Mouse (Mus musculus) ES-E14 (cell line): Measurements from ENCODE around the gene Ints11.

Experiments used
- CHD2 ChIP-seq: IDR thresholded peaks from 2 replicates; pipeline ENCODE4 v1.6.1; 2014; ENCODE audit warnings: mild to moderate bottlenecking, low read depth, low read length, inconsistent platforms
- HCFC1 ChIP-seq: IDR thresholded peaks from 2 replicates; pipeline ENCODE4 v1.6.1; 2012; ENCODE audit warnings: low read length, inconsistent platforms, borderline replicate concordance; ENCODE audit not compliant: insufficient read depth
- MAFK ChIP-seq: IDR thresholded peaks from 2 replicates; pipeline ENCODE4 v1.6.1; 2014; ENCODE audit warnings: mild to moderate bottlenecking, low read depth, low read length, inconsistent platforms; ENCODE audit not compliant: insufficient read depth
- ZC3H11A ChIP-seq: IDR thresholded peaks from 2 replicates; pipeline ENCODE4 v1.6.1; 2012; ENCODE audit warnings: low read depth, mild to moderate bottlenecking, inconsistent platforms, low read length, borderline replicate concordance

DNA sequence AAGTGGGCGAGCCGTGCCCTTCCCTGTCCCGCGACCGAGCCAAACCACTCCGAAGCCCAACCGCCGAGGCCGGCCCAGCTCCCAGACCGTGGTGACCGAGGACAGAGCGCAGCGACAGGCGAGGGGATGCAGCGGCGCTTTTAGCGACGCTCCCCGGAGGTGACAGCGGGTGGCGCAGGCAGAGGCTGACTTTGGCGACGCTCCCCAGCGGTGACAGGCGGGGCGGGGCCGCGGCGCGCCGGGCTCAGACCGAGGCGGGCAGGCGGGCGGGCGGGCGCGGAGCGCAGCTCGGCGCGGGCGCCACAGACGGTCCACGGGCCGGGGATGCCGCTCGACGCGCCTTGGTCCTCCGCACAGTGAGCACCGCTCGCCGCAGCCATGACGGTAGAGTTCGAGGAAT, 22.7 kb downstream of the Ints11 start:
- TF ChIP-seq ZC3H11A (no peak), HCFC1 (no peak), CHD2 (no peak), MAFK (no peak)
